Mouse (Mus musculus): ENCODE data around the gene Adprhl1.

GRCm38 (mm10) chr8:13188052-13188555 is 65.9 kb downstream of the Adprhl1 start:
- TF ChIP-seq CTCF (IDR thresholded peaks at IDR 0.05; ENCODE audit: insufficient read depth, low read length), result no peak
- no peak for TF ChIP-seq POLR2A (IDR thresholded peaks at IDR 0.05; ENCODE audit: borderline replicate concordance, extremely low read depth, low read depth, low read length)

All from lung, adult 2 months (tissue).